Mouse (Mus musculus): ENCODE measurements at regions not wholly inside any gene's neighbourhood (a gene's known extent, or its start where the extent isn't known, plus 50 kb on each side); places are given as distances from the start of the nearest gene placed in this dataset.

DNA sequence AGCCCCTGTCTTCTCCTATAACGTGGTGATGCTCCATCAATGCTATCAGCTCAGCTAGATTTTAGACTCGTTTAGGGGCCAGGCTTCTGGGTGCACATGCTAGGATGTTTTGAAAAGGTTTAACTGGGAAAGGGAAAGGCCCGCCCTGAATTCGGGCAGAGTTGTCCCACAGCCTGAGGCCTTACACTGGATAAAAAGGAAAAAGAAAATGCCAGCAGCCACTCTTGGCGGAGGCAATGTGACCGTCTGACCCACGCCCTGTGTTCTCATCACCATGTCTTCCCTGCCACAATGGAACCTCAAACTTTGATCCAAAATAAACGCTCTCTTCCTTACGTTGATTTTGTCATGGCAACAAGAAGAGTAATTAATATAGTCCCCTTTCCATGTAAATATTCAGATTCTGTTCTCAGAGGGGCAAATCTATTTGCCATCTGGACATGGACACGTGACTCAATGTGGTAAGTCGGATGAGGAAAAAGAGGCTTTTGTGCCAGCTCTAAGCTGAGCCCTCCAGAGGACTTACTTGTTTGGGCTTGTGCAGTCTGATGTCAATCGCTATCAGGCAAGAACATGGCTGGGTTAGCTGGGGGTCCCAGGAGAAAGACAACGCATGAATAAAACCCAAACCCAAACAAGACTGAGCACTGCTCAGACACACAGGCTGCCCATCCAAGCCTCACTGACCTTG lies 253.4 kb upstream of the Hnrnpa3 start:
- H3K4me1 ChIP-seq (ENCODE audit: control insufficient read depth, low read depth, low read length), result no peaks in the 10 kb centered on the region
- no peaks in the 10 kb centered on the region for H3K27me3 ChIP-seq (ENCODE audit: control insufficient read depth, insufficient read depth, low read depth, low read length)
- no peak overlapping the region for H3K27ac ChIP-seq (ENCODE audit: low read length)
- no peak for ATAC-seq (ENCODE audit: low read depth)
- H3K4me3 ChIP-seq (ENCODE audit: low read depth, low read length), result no peak overlapping the region
- no peaks in the 10 kb centered on the region for H3K9me3 ChIP-seq (replicated peaks; ENCODE audit: control insufficient read depth, low read length)
- H3K9ac ChIP-seq (ENCODE audit: low read depth, low read length), result no peak overlapping the region
- 71% methylated on average over 13 of the region's 13 CpGs for WGBS (ENCODE audit: insufficient replicate concordance)
- no peak overlapping the region for H3K4me2 ChIP-seq (ENCODE audit: low read depth, low read length)
- H3K36me3 ChIP-seq (ENCODE audit: control insufficient read depth, insufficient read depth), result no peaks in the 10 kb centered on the region

DNA sequence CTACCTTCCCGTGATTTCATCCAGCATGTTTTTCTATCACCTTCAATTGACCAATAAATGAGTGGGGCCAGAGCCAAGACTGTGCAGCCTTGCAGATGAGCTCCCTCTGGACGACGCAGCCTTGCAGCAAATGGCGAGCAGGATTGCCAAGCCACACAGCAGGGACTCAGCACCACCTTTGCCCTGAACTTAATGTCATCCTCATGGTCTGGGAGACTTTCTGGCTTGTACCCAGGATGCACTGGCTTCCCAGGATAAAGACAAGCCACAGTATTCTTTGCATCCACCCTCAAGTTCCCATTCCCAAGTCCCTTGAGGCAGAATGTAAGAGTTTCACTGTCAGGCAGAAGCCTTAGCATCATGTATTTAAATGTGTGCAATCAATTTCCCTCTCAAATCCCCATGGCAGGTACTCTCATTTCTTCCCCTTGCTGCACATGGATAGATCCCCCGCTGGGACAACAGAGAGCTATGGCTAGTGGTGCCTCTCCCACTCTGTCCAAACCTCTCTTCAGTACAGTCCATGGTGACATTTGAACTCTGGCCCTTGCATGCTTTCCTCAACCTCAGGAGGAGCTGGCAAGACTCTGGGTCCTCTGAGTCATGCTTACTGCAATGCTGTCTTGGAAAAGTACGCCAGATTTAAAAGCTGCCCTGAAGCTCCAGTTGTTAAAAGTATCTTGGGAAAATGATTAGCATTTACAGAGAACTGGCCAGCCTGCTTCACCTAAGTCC lies 252.2 kb upstream of the Hnrnpa3 start:
- no peak for ATAC-seq (ENCODE audit: low read depth)
- H3K9me3 ChIP-seq (replicated peaks; ENCODE audit: control insufficient read depth, low read length), result no peaks in the 10 kb centered on the region
- H3K27ac ChIP-seq (ENCODE audit: low read length), result no peak overlapping the region
- no peak overlapping the region for H3K9ac ChIP-seq (ENCODE audit: low read depth, low read length)
- no peak overlapping the region for H3K4me3 ChIP-seq (ENCODE audit: low read depth, low read length)
- no peaks in the 10 kb centered on the region for H3K27me3 ChIP-seq (ENCODE audit: control insufficient read depth, insufficient read depth, low read depth, low read length)
- H3K4me2 ChIP-seq (ENCODE audit: low read depth, low read length), result no peak overlapping the region
- H3K4me1 ChIP-seq (ENCODE audit: control insufficient read depth, low read depth, low read length), result no peaks in the 10 kb centered on the region
- WGBS (ENCODE audit: insufficient replicate concordance), result 50% methylated on average over 6 of the region's 6 CpGs
- H3K36me3 ChIP-seq (ENCODE audit: control insufficient read depth, insufficient read depth), result no peaks in the 10 kb centered on the region

DNA sequence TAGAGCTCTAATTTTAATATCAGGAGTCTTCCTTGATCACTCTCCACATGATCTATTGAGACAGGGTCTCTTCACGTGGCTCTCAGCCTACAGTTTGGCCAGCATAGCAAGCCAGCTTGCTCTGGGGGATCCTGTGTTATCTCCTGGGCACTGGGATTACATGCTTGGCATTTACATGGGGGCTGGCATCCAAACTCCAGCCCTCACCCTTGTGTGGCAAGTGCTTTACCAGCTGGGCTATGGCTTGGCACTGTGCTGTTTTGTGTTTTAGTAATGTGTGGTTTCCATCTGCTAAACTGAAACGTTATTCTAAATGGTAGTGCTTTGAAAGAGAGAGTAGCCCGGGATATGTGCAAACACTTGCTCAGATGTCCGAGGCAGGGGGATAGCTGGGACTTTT lies 251.5 kb upstream of the Hnrnpa3 start:
- Histone ChIP-seq H3K27me3 (ENCODE audit: control insufficient read depth, insufficient read depth, low read depth, low read length) (no peaks in the 10 kb centered on the region), H3K9me3 (replicated peaks; ENCODE audit: control insufficient read depth, low read length) (no peaks in the 10 kb centered on the region), H3K27ac (ENCODE audit: low read length) (no peak overlapping the region), H3K4me2 (ENCODE audit: low read depth, low read length) (no peak overlapping the region), H3K4me3 (ENCODE audit: low read depth, low read length) (no peak overlapping the region), H3K4me1 (ENCODE audit: control insufficient read depth, low read depth, low read length) (no peaks in the 10 kb centered on the region), H3K9ac (ENCODE audit: low read depth, low read length) (no peak overlapping the region), H3K36me3 (ENCODE audit: control insufficient read depth, insufficient read depth) (no peaks in the 10 kb centered on the region)
- no peak for ATAC-seq (ENCODE audit: low read depth)
- WGBS (ENCODE audit: insufficient replicate concordance), result 43% methylated on average over 4 of the region's 4 CpGs

DNA sequence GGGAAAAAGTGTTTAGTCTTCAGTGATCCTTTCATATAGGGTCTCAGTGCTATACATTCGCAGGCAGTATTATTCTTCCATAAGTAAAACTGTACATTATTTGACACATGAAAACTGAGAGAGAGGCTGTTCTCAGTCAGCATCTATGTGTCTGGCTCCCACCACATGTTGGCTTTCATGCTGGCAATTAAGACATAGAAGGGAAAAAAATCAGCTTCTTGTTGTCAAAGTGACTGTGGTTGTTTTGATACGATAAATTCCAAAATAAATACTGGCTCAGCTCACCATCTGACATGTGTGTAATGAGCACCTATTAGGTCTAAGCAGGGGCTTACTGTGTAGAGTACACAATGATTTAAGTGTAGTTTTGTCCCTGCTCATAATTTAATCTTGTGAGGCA lies 251.0 kb upstream of the Hnrnpa3 start:
- Histone ChIP-seq H3K27me3 (ENCODE audit: control insufficient read depth, insufficient read depth, low read depth, low read length) (no peaks in the 10 kb centered on the region), H3K4me1 (ENCODE audit: control insufficient read depth, low read depth, low read length) (no peaks in the 10 kb centered on the region), H3K4me2 (ENCODE audit: low read depth, low read length) (no peak overlapping the region), H3K36me3 (ENCODE audit: control insufficient read depth, insufficient read depth) (no peaks in the 10 kb centered on the region), H3K9me3 (replicated peaks; ENCODE audit: control insufficient read depth, low read length) (no peaks in the 10 kb centered on the region), H3K9ac (ENCODE audit: low read depth, low read length) (no peak overlapping the region), H3K4me3 (ENCODE audit: low read depth, low read length) (no peak overlapping the region), H3K27ac (ENCODE audit: low read length) (no peak overlapping the region)
- ATAC-seq (ENCODE audit: low read depth), result no peak
- WGBS (ENCODE audit: insufficient replicate concordance), result 74% methylated on average over 2 of the region's 2 CpGs

DNA sequence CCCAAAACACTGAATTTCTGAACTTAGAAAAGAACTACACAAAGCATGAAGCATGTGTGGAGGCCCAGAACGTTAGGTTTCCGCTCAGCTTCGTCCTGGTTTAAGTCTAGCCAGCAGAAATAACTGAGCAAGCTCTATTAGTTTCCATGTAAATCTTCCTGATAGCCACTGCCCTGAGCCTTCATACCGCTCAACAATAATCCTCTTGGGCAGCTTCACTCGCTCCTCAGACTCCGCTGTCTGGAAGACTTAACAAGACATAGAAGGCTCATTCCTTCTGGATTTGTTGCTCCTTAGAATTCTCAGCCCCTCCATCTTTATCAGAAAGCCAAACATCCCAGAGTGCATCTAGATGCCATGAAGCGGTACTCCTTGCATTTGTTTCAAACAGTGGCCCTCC lies 249.3 kb upstream of the Hnrnpa3 start:
- no peak for ATAC-seq (ENCODE audit: low read depth)
- no peaks in the 10 kb centered on the region for H3K9me3 ChIP-seq (replicated peaks; ENCODE audit: control insufficient read depth, low read length)
- no peak overlapping the region for H3K4me2 ChIP-seq (ENCODE audit: low read depth, low read length)
- H3K36me3 ChIP-seq (ENCODE audit: control insufficient read depth, insufficient read depth), result no peaks in the 10 kb centered on the region
- H3K27me3 ChIP-seq (ENCODE audit: control insufficient read depth, insufficient read depth, low read depth, low read length), result no peaks in the 10 kb centered on the region
- no peaks in the 10 kb centered on the region for H3K4me1 ChIP-seq (ENCODE audit: control insufficient read depth, low read depth, low read length)
- H3K4me3 ChIP-seq (ENCODE audit: low read depth, low read length), result no peak overlapping the region
- H3K27ac ChIP-seq (ENCODE audit: low read length), result no peak overlapping the region
- 77% methylated on average over 7 of the region's 7 CpGs for WGBS (ENCODE audit: insufficient replicate concordance)
- no peak overlapping the region for H3K9ac ChIP-seq (ENCODE audit: low read depth, low read length)

DNA sequence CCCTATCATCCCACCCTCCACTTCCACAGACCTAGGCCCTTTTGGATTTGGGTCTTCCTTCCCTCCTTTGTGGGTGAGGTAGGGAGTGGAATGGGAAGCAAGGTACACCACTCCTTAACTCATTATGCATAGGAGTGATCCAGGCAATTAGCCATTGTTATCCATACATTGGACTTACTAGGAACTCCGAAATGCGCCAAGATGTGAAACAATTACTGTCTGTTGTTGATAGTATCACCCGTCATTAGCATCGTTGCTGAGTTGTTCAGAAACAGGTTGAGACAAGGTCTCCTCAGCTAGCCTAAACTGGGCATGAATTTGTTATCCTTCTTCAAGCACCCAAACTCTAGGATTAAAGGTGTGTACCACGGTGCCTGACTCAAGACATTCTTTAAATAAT lies 246.3 kb upstream of the Hnrnpa3 start:
- Histone ChIP-seq H3K27me3 (ENCODE audit: control insufficient read depth, insufficient read depth, low read depth, low read length) (no peaks in the 10 kb centered on the region), H3K9ac (ENCODE audit: low read depth, low read length) (no peak overlapping the region), H3K4me1 (ENCODE audit: control insufficient read depth, low read depth, low read length) (no peaks in the 10 kb centered on the region), H3K4me2 (ENCODE audit: low read depth, low read length) (no peak overlapping the region), H3K9me3 (replicated peaks; ENCODE audit: control insufficient read depth, low read length) (no peaks in the 10 kb centered on the region), H3K4me3 (ENCODE audit: low read depth, low read length) (no peak overlapping the region), H3K27ac (ENCODE audit: low read length) (no peak overlapping the region), H3K36me3 (ENCODE audit: control insufficient read depth, insufficient read depth) (no peaks in the 10 kb centered on the region)
- 78% methylated on average over 5 of the region's 5 CpGs for WGBS (ENCODE audit: insufficient replicate concordance)
- no peak for ATAC-seq (ENCODE audit: low read depth)

DNA sequence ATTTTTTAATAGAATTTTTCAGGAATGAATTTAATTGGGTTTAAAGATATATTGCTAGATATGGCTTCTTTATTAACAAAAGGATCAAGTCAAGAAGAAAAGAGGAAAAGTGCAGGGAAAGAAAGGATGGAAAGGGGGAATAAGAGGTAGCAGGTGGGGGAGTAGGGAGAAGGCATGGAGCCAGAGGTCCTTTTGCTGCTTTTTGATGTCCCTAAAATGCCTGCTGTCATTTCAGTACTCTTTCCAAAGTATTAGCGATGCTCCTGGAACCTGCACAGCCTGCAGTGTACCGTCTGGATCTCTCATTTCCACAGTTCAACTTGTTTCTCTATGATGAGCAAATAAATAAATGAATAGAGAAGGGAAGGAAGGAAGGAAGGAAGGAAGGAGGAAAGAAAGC lies 240.4 kb upstream of the Hnrnpa3 start:
- H3K9me3 ChIP-seq (replicated peaks; ENCODE audit: control insufficient read depth, low read length), result no peaks in the 10 kb centered on the region
- no peak overlapping the region for H3K4me2 ChIP-seq (ENCODE audit: low read depth, low read length)
- no peaks in the 10 kb centered on the region for H3K36me3 ChIP-seq (ENCODE audit: control insufficient read depth, insufficient read depth)
- H3K4me3 ChIP-seq (ENCODE audit: low read depth, low read length), result no peak overlapping the region
- ATAC-seq (ENCODE audit: low read depth), result no peak
- WGBS (ENCODE audit: insufficient replicate concordance), result 60% methylated on average over 2 of the region's 2 CpGs
- H3K4me1 ChIP-seq (ENCODE audit: control insufficient read depth, low read depth, low read length), result no peaks in the 10 kb centered on the region
- no peak overlapping the region for H3K27ac ChIP-seq (ENCODE audit: low read length)
- no peak overlapping the region for H3K9ac ChIP-seq (ENCODE audit: low read depth, low read length)
- H3K27me3 ChIP-seq (ENCODE audit: control insufficient read depth, insufficient read depth, low read depth, low read length), result no peaks in the 10 kb centered on the region

DNA sequence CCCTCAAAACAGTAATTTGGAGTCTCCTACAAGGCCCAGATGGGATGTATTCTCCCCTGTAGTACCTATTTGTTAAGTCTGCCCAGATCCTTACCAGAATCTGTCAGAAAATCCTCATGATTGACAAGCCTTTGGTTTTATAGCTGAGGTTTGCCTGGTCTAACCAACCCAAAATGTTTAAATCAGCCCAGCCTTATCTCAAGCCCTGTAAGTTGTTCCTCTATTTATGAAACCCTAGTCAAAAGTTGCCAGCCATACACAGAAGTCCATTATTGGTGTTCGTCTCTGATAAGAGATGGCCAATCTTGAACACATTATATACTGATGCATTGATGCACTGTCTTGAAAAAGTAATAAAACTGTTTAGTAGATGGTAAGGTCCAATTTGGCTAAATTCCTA lies 239.9 kb upstream of the Hnrnpa3 start:
- ATAC-seq (ENCODE audit: low read depth), result no peak

DNA sequence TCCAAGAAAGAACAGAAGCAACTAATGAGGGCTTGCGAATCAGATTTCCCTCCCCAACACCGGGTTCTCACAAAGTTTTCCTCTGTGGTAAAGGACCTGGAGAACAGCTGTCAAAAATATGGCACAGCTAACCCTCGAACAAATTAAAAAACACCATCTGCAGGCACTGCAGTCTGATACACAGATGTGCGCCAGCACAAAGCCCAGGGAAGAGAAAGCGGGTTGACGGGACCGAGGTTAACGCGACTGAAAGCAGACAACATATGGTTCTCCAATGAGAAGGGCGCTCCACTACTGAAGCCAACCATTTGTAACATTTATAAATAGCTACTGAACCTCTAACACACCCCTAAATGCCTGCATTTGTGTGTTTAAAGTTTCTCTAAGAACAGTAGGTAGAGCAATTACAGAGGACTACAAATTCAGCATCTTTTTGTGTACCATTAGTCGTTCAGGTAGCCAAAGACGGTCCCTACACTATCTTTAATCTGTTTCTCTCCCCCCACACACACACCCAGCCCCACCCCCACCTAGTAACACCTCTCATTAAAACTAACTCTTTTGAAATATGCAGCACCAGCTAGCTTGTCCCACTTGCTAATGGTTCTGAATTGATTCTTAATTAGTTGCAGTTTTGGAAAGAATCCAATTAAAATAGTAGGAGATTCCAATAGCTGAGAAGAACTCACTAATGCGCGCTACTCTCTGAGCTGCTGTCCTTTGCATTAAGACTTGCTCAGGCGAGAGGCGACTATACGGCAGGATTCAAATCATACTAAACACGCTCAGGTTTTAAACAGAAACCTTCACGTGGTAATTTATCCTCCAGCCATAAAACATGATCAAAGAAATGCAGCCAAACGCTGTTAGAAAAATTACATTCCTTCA lies 236.0 kb upstream of the Hnrnpa3 start:
- ATAC-seq (ENCODE audit: low read depth), result no peak
- Histone ChIP-seq H3K4me2 (ENCODE audit: low read depth, low read length) (no peak overlapping the region), H3K27ac (ENCODE audit: low read length) (no peak overlapping the region), H3K27me3 (ENCODE audit: control insufficient read depth, insufficient read depth, low read depth, low read length) (no peaks in the 10 kb centered on the region), H3K4me3 (ENCODE audit: low read depth, low read length) (no peak overlapping the region), H3K4me1 (ENCODE audit: control insufficient read depth, low read depth, low read length) (no peaks in the 10 kb centered on the region), H3K9ac (ENCODE audit: low read depth, low read length) (no peak overlapping the region), H3K9me3 (replicated peaks; ENCODE audit: control insufficient read depth, low read length) (no peaks in the 10 kb centered on the region), H3K36me3 (ENCODE audit: control insufficient read depth, insufficient read depth) (no peaks in the 10 kb centered on the region)
- 71% methylated on average over 20 of the region's 20 CpGs for WGBS (ENCODE audit: insufficient replicate concordance)

More for the DNA sequence above, 239.9 kb upstream of the Hnrnpa3 start:
- H3K4me3 ChIP-seq (ENCODE audit: low read depth, low read length), result no peak overlapping the region
- H3K27ac ChIP-seq (ENCODE audit: low read length), result no peak overlapping the region
- H3K9ac ChIP-seq (ENCODE audit: low read depth, low read length), result no peak overlapping the region
- no peak overlapping the region for H3K4me2 ChIP-seq (ENCODE audit: low read depth, low read length)
- 49% methylated on average over 1 of the region's 1 CpGs for WGBS (ENCODE audit: insufficient replicate concordance)
- H3K9me3 ChIP-seq (replicated peaks; ENCODE audit: control insufficient read depth, low read length), result no peaks in the 10 kb centered on the region
- H3K4me1 ChIP-seq (ENCODE audit: control insufficient read depth, low read depth, low read length), result no peaks in the 10 kb centered on the region
- no peaks in the 10 kb centered on the region for H3K36me3 ChIP-seq (ENCODE audit: control insufficient read depth, insufficient read depth)
- H3K27me3 ChIP-seq (ENCODE audit: control insufficient read depth, insufficient read depth, low read depth, low read length), result no peaks in the 10 kb centered on the region
